Mouse (Mus musculus) embryonic facial prominence, embryonic 10.5 days (tissue): ENCODE measurements at regions not wholly inside any gene's neighbourhood (a gene's known extent, or its start where the extent isn't known, plus 50 kb on each side); places are given as distances from the start of the nearest gene placed in this dataset.

Experiments
- DNase-seq: peaks from one replicate; pipeline ENCODE4 v3.0.0-alpha.2; 2017; ENCODE audit warnings: low spot score
- H3K27ac ChIP-seq: fragments of 300-500 bp; sonication (generic); replicated peaks from 2 replicates; pipeline ENCODE4 v1.5.1; 2016; ENCODE audit warnings: mild to moderate bottlenecking
- H3K27me3 ChIP-seq: fragments of 300-500 bp; sonication (generic); replicated peaks from 2 replicates; pipeline ENCODE4 v1.6.1; 2016; ENCODE audit warnings: low read depth, mild to moderate bottlenecking; ENCODE audit not compliant: poor library complexity, severe bottlenecking
- H3K36me3 ChIP-seq: fragments of 300-500 bp; sonication (generic); replicated peaks from 2 replicates; pipeline ENCODE4 v1.6.1; 2016; ENCODE audit warnings: mild to moderate bottlenecking, moderate library complexity
- H3K4me1 ChIP-seq: fragments of 300-500 bp; sonication (generic); 2 replicates; pipeline ENCODE4 v1.6.1; 2016
- H3K4me3 ChIP-seq: fragments of 300-500 bp; sonication (generic); 2 replicates; pipeline ENCODE4 v1.5.1; 2016; ENCODE audit warnings: mild to moderate bottlenecking, moderate library complexity
- H3K9me3 ChIP-seq: fragments of 300-500 bp; sonication (generic); 2 replicates; pipeline ENCODE4 v1.6.1; 2016; ENCODE audit warnings: mild to moderate bottlenecking
- WGBS: fragments of 180-500 bp; shearing (Covaris S2); methylation state at CpG from one replicate; pipeline ENCODE4 v1.1.7; 2016; 5-methylcytosine and 5-hydroxymethylcytosine counted together

DNA sequence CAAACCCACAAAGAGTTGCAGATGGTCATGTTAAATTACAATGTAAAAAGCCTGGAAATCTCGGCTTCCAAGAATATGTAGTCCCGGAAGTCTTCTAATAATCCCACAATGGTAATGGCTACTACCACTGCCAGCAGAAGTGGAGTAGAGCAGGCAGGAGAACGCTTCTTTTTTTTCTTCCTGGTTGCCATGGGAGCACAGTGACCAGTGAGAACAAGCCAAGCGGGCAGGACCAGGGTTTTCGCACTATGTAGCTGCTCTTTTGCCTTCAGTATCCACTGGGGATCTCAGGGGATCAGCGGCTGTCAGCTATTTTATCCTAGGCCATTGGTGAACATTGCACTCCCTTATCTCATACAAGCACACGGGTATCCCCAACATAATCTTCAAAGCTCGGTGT is 127.3 kb upstream of the Spin1 start:
- Histone ChIP-seq H3K36me3 (no peaks in the 10 kb centered on the region), H3K4me1 (peaks cover 19% of the 10 kb centered on the region; the same call in 1 of the 2 replicates), H3K27me3 (no peaks in the 10 kb centered on the region), H3K27ac (no peak overlapping the region), H3K4me3 (no peak overlapping the region), H3K9me3 (no peaks in the 10 kb centered on the region)
- WGBS = 75% methylated on average over 8 of the region's 8 CpGs
- no peak for DNase-seq

DNA sequence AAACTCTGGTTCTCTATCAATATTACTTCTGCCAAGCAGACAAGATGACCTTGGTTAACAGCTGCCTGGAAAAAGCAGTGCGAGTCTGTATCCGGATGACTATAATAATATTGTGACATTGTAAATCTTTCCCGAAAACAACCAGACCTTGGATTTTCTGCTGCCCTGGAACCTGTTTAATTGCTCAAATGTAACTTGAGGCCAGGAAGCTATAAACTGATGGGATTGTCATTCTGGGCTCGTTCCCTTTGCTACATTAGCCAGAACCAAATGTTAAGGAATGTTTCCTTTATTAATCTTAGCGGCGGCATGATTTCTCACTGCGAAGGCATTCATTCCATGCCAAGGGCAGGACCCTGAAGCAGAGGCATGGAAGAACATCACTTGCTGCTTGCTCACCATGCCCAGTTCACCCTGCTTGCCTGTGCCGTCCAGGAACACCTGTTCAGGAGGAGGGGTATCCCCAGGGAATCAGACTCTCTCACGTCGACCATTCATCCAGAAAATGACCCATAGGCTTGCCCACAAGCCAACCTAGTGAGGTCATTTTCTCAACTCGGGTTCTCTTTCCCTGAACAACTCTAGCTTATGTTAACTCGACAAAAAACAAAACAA is 125.3 kb upstream of the Spin1 start:
- Histone ChIP-seq H3K36me3 (no peaks in the 10 kb centered on the region), H3K4me1 (peaks cover 19% of the 10 kb centered on the region; the same call in 1 of the 2 replicates), H3K9me3 (no peaks in the 10 kb centered on the region), H3K4me3 (no peak overlapping the region), H3K27me3 (no peaks in the 10 kb centered on the region), H3K27ac (no peak overlapping the region)
- WGBS = 79% methylated on average over 12 of the region's 12 CpGs
- DNase-seq = no peak

GRCm38 (mm10) chr13:50982005-50982404 is 118.7 kb upstream of the Spin1 start:
- H3K4me3 ChIP-seq = no peak overlapping the region
- no peaks in the 10 kb centered on the region for H3K27me3 ChIP-seq
- peaks cover 4% of the 10 kb centered on the region; the same call in 1 of the 2 replicates for H3K9me3 ChIP-seq
- DNase-seq = no peak
- no peak overlapping the region for H3K27ac ChIP-seq
- H3K36me3 ChIP-seq = no peaks in the 10 kb centered on the region
- 0 out of 2 replicates have a peak, but pooled peaks cover 2% of the 10 kb centered on the region for H3K4me1 ChIP-seq
- 65% methylated on average over 1 of the region's 1 CpGs for WGBS

GRCm38 (mm10) chr13:50982990-50983389 is 117.7 kb upstream of the Spin1 start:
- Histone ChIP-seq H3K4me3 (no peak overlapping the region), H3K9me3 (peaks cover 4% of the 10 kb centered on the region; the same call in 1 of the 2 replicates), H3K36me3 (no peaks in the 10 kb centered on the region), H3K4me1 (0 out of 2 replicates have a peak, but pooled peaks cover 1% of the 10 kb centered on the region), H3K27ac (no peak overlapping the region), H3K27me3 (no peaks in the 10 kb centered on the region)
- no peak for DNase-seq
- WGBS = 87% methylated on average over 10 of the region's 10 CpGs

- Histone ChIP-seq H3K36me3 (no peaks in the 10 kb centered on the region), H3K9me3 (peaks cover 6% of the 10 kb centered on the region; the same call in 1 of the 2 replicates), H3K4me3 (no peak overlapping the region), H3K27me3 (no peaks in the 10 kb centered on the region), H3K4me1 (peaks cover 15% of the 10 kb centered on the region), H3K27ac (no peak overlapping the region)
- 68% methylated on average over 9 of the region's 9 CpGs for WGBS
- peak; percentile 31 for DNase-seq
These were observed 108.8 kb upstream of the Spin1 start for GRCm38 (mm10) chr13:50991726-50992432.

DNA sequence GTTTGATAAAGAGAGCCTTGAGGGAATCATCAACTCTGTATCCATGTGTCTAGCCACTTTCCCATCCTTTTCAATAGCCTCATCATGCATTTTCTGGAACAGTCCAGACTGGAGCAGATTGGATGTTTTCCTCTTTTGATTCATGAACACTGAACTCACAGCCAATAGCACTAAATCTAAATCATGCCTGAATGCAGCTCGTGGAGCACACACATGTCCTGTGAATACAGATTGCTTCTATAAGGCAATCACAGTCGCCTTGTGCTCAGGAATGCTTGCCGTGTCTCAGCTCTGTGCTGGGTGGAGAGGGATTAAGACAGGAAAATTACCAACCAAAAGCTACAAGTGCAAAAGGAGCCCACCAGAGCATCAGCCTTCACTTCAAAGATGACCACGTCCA is 100.9 kb upstream of the Spin1 start:
- no peak overlapping the region for H3K27ac ChIP-seq
- 93% methylated on average over 4 of the region's 4 CpGs for WGBS
- no peaks in the 10 kb centered on the region for H3K4me1 ChIP-seq
- no peaks in the 10 kb centered on the region for H3K27me3 ChIP-seq
- H3K36me3 ChIP-seq = no peaks in the 10 kb centered on the region
- H3K4me3 ChIP-seq = no peak overlapping the region
- no peaks in the 10 kb centered on the region for H3K9me3 ChIP-seq
- no peak for DNase-seq

DNA sequence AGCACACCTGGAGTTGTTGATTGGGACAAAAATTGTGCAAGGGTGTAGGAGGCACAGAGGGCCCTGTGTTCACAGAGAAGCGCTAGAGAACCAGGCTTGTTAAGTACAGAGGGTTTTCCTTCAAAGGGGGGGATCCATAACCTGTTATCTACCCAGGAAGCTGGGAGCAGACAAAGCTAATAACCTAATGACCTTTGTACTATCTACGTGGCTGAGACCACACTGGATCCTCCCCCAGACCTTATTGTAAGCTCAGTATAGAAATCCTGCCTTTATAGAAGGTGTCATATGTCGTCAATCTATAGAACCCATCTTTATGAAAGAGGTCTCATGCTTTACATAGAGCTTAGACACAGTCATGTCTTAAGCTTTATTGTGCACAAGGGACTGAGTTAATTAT is 95.9 kb upstream of the Spin1 start:
- Histone ChIP-seq H3K36me3 (no peaks in the 10 kb centered on the region), H3K4me1 (no peaks in the 10 kb centered on the region), H3K27ac (no peak overlapping the region), H3K27me3 (no peaks in the 10 kb centered on the region), H3K4me3 (no peak overlapping the region), H3K9me3 (no peaks in the 10 kb centered on the region)
- 77% methylated on average over 3 of the region's 3 CpGs for WGBS
- DNase-seq = no peak

DNA sequence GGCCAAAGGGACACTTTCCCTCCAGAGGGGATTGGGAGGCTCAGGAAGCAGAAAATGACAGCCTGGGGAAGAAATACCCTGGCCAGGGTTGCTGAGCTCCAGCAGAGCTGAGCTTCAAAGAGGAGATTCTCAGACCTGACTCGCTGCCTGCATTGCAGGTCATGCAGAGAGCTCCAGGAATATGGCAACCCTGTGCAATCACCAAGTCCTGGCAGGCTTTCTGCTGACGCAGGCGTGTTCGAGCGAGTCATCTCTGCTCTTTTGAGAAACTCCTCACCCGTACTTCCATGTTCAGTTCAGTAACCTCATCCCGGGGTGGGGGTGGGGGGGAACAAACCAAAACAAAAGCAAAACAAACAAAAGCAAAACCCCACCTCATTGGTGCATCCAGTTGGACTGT is 89.9 kb upstream of the Spin1 start:
- 83% methylated on average over 7 of the region's 7 CpGs for WGBS
- H3K27ac ChIP-seq = no peak overlapping the region
- H3K36me3 ChIP-seq = no peaks in the 10 kb centered on the region
- no peak for DNase-seq
- no peaks in the 10 kb centered on the region for H3K27me3 ChIP-seq
- H3K4me1 ChIP-seq = no peaks in the 10 kb centered on the region
- H3K4me3 ChIP-seq = no peak overlapping the region
- H3K9me3 ChIP-seq = no peaks in the 10 kb centered on the region

GRCm38 (mm10) chr13:51016209-51016608 is 84.5 kb upstream of the Spin1 start:
- WGBS = 73% methylated on average over 3 of the region's 3 CpGs
- Histone ChIP-seq H3K27me3 (no peaks in the 10 kb centered on the region), H3K4me1 (peaks cover 20% of the 10 kb centered on the region), H3K27ac (no peak overlapping the region), H3K36me3 (no peaks in the 10 kb centered on the region), H3K9me3 (no peaks in the 10 kb centered on the region), H3K4me3 (no peak overlapping the region)
- no peak for DNase-seq

- DNase-seq = peak; percentile 13
- WGBS = 68% methylated on average over 16 of the region's 16 CpGs
- peak overlapping the region; percentile 87 for H3K27ac ChIP-seq
- no peaks in the 10 kb centered on the region for H3K9me3 ChIP-seq
- peaks cover 25% of the 10 kb centered on the region for H3K4me1 ChIP-seq
- H3K4me3 ChIP-seq = peak overlapping the region; percentile 13; the same call in 1 of the 2 replicates
- no peaks in the 10 kb centered on the region for H3K36me3 ChIP-seq
- no peaks in the 10 kb centered on the region for H3K27me3 ChIP-seq
These were observed 83.5 kb upstream of the Spin1 start for GRCm38 (mm10) chr13:51016956-51017703.

DNA sequence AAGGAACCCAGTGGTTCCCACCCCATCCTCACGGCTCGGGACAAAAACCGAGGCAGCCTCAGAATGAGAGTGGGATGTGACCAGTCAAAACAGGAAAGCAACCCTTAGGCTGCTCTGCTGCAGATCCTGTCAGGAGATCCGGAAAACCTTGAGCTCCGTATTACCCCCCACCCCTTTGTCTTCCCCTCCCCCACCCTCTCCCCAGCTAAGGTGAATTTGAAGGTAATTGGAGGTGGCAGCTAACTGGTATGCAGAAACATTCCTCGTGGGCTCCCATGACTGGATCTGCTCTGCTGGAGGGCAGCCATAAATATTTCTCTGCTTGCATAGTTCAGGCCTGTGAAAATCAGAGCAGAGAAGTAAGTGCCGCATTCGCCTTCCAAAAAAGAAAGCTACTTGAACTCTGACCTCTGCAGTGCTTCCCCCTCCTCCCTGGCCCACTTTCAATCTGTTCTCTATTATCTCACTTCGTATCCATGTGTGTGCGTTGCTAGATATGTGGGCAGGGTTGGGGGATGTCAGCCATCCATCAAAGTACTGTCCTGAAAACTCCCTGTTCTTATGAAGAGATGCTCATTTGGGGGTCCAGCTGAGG is 82.9 kb upstream of the Spin1 start:
- Histone ChIP-seq H3K27ac (peak overlapping the region; percentile 87), H3K4me3 (peak overlapping the region; percentile 16; the same call in 1 of the 2 replicates), H3K36me3 (no peaks in the 10 kb centered on the region), H3K9me3 (no peaks in the 10 kb centered on the region), H3K4me1 (peaks cover 32% of the 10 kb centered on the region), H3K27me3 (no peaks in the 10 kb centered on the region)
- DNase-seq = peak; percentile 75
- WGBS = 18% methylated on average over 10 of the region's 10 CpGs

DNA sequence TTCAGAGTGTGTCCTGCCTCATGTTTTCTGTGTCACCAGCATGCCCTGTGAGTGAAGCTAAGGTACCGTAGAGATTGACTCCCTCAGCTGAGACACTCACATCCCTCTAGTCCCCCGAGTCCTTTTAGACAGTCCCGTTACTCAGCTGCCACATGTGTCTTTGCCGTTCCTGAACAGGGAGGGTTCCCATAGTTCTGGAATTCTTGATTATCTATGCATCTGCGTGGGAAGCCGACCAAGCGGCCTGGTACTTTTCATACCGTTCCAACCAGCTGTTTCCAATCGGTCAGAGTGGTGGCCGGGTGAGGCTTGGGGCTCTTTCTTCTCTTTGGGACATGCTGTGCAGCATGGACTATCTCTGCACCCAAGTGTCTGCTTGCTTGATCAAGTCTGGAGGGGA is 82.3 kb upstream of the Spin1 start:
- WGBS = 35% methylated on average over 10 of the region's 10 CpGs
- no peaks in the 10 kb centered on the region for H3K9me3 ChIP-seq
- H3K36me3 ChIP-seq = no peaks in the 10 kb centered on the region
- H3K4me3 ChIP-seq = 0 out of 2 replicates have a peak overlapping the region, but pooled peaks have one; percentile 16
- no peaks in the 10 kb centered on the region for H3K27me3 ChIP-seq
- H3K4me1 ChIP-seq = peaks cover 38% of the 10 kb centered on the region
- H3K27ac ChIP-seq = peak overlapping the region; percentile 87
- peak; percentile 56 for DNase-seq
